Mouse (Mus musculus) olfactory bulb, adult 2 months (tissue): ENCODE data around the gene Krt16. TPM values are rescaled to one million over a fixed set of nuclear protein-coding genes. Genes with fewer than 3 reads are reported as not detected.

Experiments used
- H3K27ac ChIP-seq: fragments of 200-500 bp; 2 replicates; pipeline ENCODE4 v1.5.1; 2012; ENCODE audit warnings: low read depth, low read length; ENCODE audit not compliant: insufficient read depth
- H3K4me1 ChIP-seq: fragments of 200-500 bp; 2 replicates; pipeline ENCODE4 v1.6.1; 2012; ENCODE audit warnings: low read length; ENCODE audit not compliant: control insufficient read depth, insufficient read depth
- H3K4me3 ChIP-seq: fragments of 200-500 bp; 2 replicates; pipeline ENCODE4 v1.5.1; 2012; ENCODE audit warnings: mild to moderate bottlenecking, low read depth, low read length, moderate library complexity; ENCODE audit not compliant: insufficient read depth
- CTCF ChIP-seq: fragments of 200-500 bp; IDR thresholded peaks from 2 replicates; pipeline ENCODE4 v1.5.1; 2012; ENCODE audit warnings: low read depth, mild to moderate bottlenecking, low read length, moderate library complexity; ENCODE audit not compliant: insufficient read depth
- POLR2A ChIP-seq: fragments of 200-500 bp; IDR thresholded peaks from 2 replicates; pipeline ENCODE4 v1.6.1; 2012; ENCODE audit warnings: mild to moderate bottlenecking, low read depth, low read length, moderate library complexity; ENCODE audit not compliant: insufficient read depth
- WGBS: fragments of 180-500 bp; shearing (Covaris S2); methylation state at CpG from one replicate; pipeline ENCODE4 v1.1.7; 2018; 5-methylcytosine and 5-hydroxymethylcytosine counted together
- polyA plus RNA-seq: library from polyadenylated mRNA; stranded (reverse); fragments of >200 nt; gene quantifications from 2 replicates; pipeline ENCODE4 v1.2.4, GENCODE M21; 2012; ENCODE audit warnings: low replicate concordance; ENCODE audit not compliant: missing spikeins, insufficient read depth, insufficient read length

Krt16 gene
- polyA plus RNA-seq, 1 experiment, result not detected

DNA sequence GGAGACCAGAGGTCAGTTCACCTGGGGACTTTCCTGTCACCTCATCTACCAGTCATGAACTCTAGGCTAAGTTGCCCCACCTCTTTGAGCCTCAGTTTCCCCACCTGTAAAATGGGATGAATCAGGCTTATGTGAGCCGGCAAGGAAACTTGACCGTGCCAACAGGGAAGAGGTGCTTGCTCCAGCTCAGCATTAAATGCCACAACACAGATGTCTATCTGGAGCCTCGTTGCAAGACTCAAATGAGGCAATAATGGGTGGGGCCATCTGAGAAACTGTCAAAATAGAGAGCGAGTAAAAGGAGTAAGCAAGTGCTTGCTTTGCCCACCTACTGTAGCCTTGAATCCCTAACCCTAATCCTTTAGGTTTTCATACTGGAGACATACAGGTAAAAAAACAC, 29.4 kb downstream of the Krt16 start:
- WGBS, result 76% methylated on average over 4 of the region's 4 CpGs
- H3K4me3 ChIP-seq, result no peak overlapping the region
- no peak overlapping the region for H3K27ac ChIP-seq
- H3K4me1 ChIP-seq, result no peaks in the 10 kb centered on the region; the same call in 1 of the 2 replicates
- TF ChIP-seq POLR2A (no peak), CTCF (no peak)

DNA sequence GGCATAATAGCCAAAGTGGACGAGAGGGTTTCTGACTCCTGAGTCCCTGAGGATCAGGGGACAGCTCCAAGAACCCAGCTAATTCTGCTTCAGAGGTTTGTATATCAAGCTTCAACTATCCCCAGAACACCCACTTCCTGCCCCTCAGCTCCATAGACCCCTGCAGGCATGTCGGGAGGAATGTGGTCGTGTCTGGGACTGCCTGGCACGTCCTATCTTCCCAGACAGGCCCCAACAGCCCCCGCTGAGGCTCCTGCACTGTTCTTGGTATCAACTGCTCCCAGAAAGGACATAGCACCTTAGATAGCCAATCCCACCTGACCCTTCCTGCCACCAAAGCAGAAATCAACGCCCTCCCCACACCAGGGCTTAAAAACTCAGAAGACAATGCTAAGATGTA, 40.2 kb downstream of the Krt16 start:
- 78% methylated on average over 6 of the region's 6 CpGs for WGBS
- Histone ChIP-seq H3K4me3 (no peak overlapping the region), H3K27ac (no peak overlapping the region), H3K4me1 (peaks cover 6% of the 10 kb centered on the region)
- no peak for TF ChIP-seq CTCF
- no peak for TF ChIP-seq POLR2A

DNA sequence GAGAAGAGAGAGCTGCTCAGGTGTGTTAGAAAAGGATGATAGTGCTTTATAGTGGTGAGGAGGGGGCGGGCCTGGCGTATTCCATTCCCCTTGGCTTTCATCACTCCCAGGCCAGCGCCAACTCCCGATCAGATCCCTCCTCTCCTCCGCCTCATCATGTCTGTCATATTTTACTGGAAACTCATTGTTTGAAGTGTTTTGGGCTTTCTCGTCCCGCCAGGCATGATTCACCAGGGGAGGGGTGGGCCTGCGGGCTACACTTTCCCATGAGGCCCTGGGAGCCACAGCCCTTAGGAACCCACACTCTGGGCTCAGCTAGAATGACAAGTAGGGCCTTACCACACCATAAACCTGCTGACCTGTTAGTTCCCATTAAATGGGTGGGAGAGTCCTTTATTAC, 41.2 kb downstream of the Krt16 start, which contains the start of gene Krt14:
Krt14 (minus strand) TSS at position 51 of the 400 bp plus-strand sequence.
- TF ChIP-seq CTCF, result no peak
- H3K4me1 ChIP-seq, result peaks cover 6% of the 10 kb centered on the region
- H3K4me3 ChIP-seq, result no peak within 1 kb of the TSS
- 91% methylated on average over 8 of the region's 8 CpGs for WGBS
- no peak within 1 kb of the TSS for H3K27ac ChIP-seq

DNA sequence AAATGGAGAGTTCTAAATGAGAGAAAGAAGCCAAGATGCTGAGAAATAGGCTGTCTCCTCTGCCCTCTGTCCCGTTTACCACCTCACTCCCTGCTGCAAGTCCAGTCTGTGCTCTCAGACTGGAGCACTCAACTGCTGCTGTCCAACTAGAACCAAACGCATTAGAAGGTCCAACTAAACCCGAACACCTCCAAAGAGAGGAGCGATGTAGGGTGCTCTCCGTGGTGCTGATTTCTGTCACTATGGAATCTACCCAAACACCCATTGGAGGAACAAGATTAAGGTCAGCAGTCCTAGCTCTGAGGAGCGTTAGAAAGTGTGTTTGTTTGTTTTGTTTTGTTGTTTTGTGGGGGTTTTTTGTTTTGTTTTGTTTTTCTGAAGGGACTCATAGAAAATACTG, 45.3 kb downstream of the Krt16 start:
- 59% methylated on average over 6 of the region's 6 CpGs for WGBS
- no peak for TF ChIP-seq CTCF
- no peak for TF ChIP-seq POLR2A
- H3K4me3 ChIP-seq, result no peak overlapping the region
- peaks cover 8% of the 10 kb centered on the region for H3K4me1 ChIP-seq
- H3K27ac ChIP-seq, result no peak overlapping the region

DNA sequence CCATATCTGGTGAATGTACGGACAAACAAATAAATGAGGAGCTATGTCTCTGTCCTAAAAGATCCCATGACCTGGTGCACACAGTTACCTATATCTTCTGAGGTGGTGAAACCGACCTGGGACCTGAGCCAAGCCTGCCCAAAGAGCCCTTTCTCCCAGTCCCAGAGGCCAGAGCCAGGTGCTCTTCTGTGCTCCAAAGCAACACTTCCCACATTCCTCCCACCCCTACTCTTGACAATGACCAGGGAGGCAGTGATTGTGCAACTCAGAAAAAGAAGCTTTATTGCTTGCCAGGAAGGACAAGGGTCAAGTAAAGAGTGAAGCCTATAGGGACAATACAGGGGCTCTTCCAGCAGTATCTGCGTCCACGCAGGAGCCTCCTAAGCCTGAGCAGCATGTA, 45.8 kb downstream of the Krt16 start:
- no peak overlapping the region for H3K4me3 ChIP-seq
- no peak for TF ChIP-seq CTCF
- no peak for TF ChIP-seq POLR2A
- WGBS, result 87% methylated on average over 4 of the region's 4 CpGs
- no peak overlapping the region for H3K27ac ChIP-seq
- H3K4me1 ChIP-seq, result peaks cover 9% of the 10 kb centered on the region

DNA sequence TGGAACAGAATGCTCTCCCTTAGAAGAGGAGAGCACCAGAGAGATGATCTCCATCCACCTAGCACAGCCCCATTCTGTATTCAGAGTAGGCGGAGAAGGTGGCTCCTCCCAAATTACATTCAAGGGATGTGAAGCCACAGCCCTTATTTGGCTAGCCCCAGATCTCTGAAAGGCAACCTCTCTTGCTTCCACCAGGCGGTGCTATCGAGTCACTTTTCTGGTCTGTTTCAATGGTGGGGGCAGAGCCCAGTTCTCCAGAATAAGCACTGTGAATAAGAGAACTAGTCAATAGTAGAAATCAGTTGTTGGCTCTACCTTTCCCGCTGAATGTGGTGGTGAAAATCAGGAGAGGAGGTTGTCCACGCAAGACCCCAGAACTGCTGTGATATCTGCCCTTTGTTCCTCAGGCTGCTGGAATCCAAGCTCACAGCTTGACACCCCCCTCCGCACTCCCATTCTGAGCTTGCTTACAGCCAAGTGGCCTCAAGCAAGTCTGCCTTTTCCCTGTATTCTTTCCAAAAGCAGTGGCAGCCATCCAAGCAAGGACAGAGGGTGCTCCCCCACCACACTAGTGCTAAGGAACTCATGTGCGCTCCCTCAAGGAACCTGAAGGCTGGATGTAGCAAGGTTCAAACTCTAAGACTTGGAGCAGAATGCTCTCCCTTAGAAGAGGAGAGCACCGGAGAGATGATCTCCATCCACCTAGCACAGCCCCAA, 48.4 kb downstream of the Krt16 start:
- TF ChIP-seq CTCF, result no peak
- WGBS, result 49% methylated on average over 8 of the region's 8 CpGs
- H3K4me3 ChIP-seq, result no peak overlapping the region
- H3K27ac ChIP-seq, result no peak overlapping the region
- H3K4me1 ChIP-seq, result peaks cover 9% of the 10 kb centered on the region

DNA sequence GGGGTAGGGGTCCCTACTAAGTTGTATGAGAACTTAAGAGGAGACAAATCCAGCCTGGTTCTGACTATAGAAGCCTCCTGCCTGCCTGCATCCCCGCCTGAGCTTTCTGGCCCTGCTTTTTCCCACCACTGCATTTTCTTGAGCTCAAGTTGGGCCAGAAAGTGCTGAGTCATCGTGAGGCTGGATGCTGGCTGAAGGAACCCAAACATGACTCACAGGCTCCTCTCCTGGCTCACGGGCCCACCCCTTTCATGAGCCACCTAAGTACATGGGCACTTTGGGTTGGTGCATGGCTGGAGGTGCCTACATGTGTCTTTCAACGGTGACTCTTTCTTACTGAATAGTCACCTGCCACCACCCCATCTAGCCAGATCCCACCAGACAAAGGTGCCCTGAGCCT, 50.0 kb downstream of the Krt16 start:
- Histone ChIP-seq H3K27ac (no peak overlapping the region), H3K4me1 (0 out of 2 replicates have a peak, but pooled peaks cover 3% of the 10 kb centered on the region), H3K4me3 (no peak overlapping the region)
- 49% methylated on average over 4 of the region's 4 CpGs for WGBS
- TF ChIP-seq CTCF, result no peak
- no peak for TF ChIP-seq POLR2A

Other genes with a start within 250 kb of the Krt16 start
- not detected in 2 replicates for gene Krt33a, start 232.7 kb downstream of the Krt16 start, polyA plus RNA-seq
- not detected in 2 replicates for gene Krt33b, start 219.0 kb downstream of the Krt16 start, polyA plus RNA-seq
- not detected in 2 replicates for gene Krt34, start 207.3 kb downstream of the Krt16 start, polyA plus RNA-seq
- not detected in 2 replicates for gene Krt31, start 198.4 kb downstream of the Krt16 start, polyA plus RNA-seq
- gene Krt32, start 160.7 kb downstream of the Krt16 start, polyA plus RNA-seq, result not detected in 2 replicates
- gene Krt35, start 152.7 kb downstream of the Krt16 start, polyA plus RNA-seq, result not detected in 2 replicates
- gene Krt36, start 143.3 kb downstream of the Krt16 start, polyA plus RNA-seq, result not detected in 2 replicates
- not detected in 2 replicates for gene Krt13, start 127.3 kb downstream of the Krt16 start, polyA plus RNA-seq
- not detected in 2 replicates for gene Krt15, start 113.0 kb downstream of the Krt16 start, polyA plus RNA-seq
- not detected in 2 replicates for gene Krt19, start 100.2 kb downstream of the Krt16 start, polyA plus RNA-seq
- not detected in 2 replicates for gene Krt9, start 55.7 kb downstream of the Krt16 start, polyA plus RNA-seq
- not detected in 2 replicates for gene Krt14, start 41.4 kb downstream of the Krt16 start, polyA plus RNA-seq
- gene Krt17, start 12.1 kb upstream of the Krt16 start, polyA plus RNA-seq, result not detected in 2 replicates
- gene Krt42, start 21.0 kb upstream of the Krt16 start, polyA plus RNA-seq, result not detected in 2 replicates
- not detected in 2 replicates for gene Eif1, start 71.0 kb upstream of the Krt16 start, polyA plus RNA-seq
- not detected in 2 replicates for gene Gast, start 85.5 kb upstream of the Krt16 start, polyA plus RNA-seq
- gene Hap1, start 107.2 kb upstream of the Krt16 start, polyA plus RNA-seq, result not detected in 2 replicates
- gene Jup, start 148.9 kb upstream of the Krt16 start, polyA plus RNA-seq, result not detected in 2 replicates
- not detected in 2 replicates for gene P3h4, start 165.9 kb upstream of the Krt16 start, polyA plus RNA-seq
- not detected in 2 replicates for gene Fkbp10, start 166.8 kb upstream of the Krt16 start, polyA plus RNA-seq
- gene Nt5c3b, start 192.9 kb upstream of the Krt16 start, polyA plus RNA-seq, result not detected in 2 replicates
- gene Klhl10, start 193.0 kb upstream of the Krt16 start, polyA plus RNA-seq, result not detected in 2 replicates
- gene Klhl11, start 223.8 kb upstream of the Krt16 start, polyA plus RNA-seq, result not detected in 2 replicates